Mouse (Mus musculus) spleen, adult 2 months (tissue): ENCODE data around the gene Mog. TPM values are rescaled to one million over a fixed set of nuclear protein-coding genes. Genes with fewer than 3 reads are reported as not detected.

Experiments
- DNase-seq, 2 experiments: peaks; one replicate each; pipeline versions ENCODE4 v3.0.0 to v3.0.0-alpha.2; 2012 to 2021; ENCODE audit warnings: low spot score in 2 of 2, low read depth in 1 of 2
- H3K27ac ChIP-seq: fragments of 200-500 bp; 2 replicates; pipeline ENCODE4 v1.5.1; 2012; ENCODE audit warnings: low read length, inconsistent platforms; ENCODE audit not compliant: insufficient read depth
- H3K27me3 ChIP-seq: fragments of 200-500 bp; 2 replicates; pipeline ENCODE4 v1.6.1; 2012; ENCODE audit warnings: mild to moderate bottlenecking, moderate library complexity, low read length, inconsistent platforms; ENCODE audit not compliant: control insufficient read depth, insufficient read depth
- H3K36me3 ChIP-seq: fragments of 200-500 bp; 2 replicates; pipeline ENCODE4 v1.6.1; 2012; ENCODE audit warnings: mild to moderate bottlenecking, low read length, inconsistent platforms; ENCODE audit not compliant: control insufficient read depth, insufficient read depth
- H3K4me1 ChIP-seq: fragments of 200-500 bp; 2 replicates; pipeline ENCODE4 v1.6.1; 2011; ENCODE audit warnings: inconsistent platforms; ENCODE audit not compliant: control insufficient read depth, insufficient read depth, insufficient read length
- H3K4me3 ChIP-seq: fragments of 200-500 bp; 2 replicates; pipeline ENCODE4 v1.5.1; 2011; ENCODE audit warnings: mild to moderate bottlenecking, inconsistent platforms; ENCODE audit not compliant: insufficient read depth, insufficient read length; ENCODE audit errors: extremely low read depth
- CTCF ChIP-seq: fragments of 200-500 bp; IDR thresholded peaks from 2 replicates; pipeline ENCODE4 v1.5.1; 2011; ENCODE audit warnings: mild to moderate bottlenecking, inconsistent platforms; ENCODE audit not compliant: insufficient read depth, insufficient read length, insufficient replicate concordance; ENCODE audit errors: extremely low read depth
- POLR2A ChIP-seq: fragments of 200-500 bp; IDR thresholded peaks from 2 replicates; pipeline ENCODE4 v1.6.1; 2011; ENCODE audit warnings: low read depth, low read length, inconsistent platforms
- WGBS: fragments of 180-500 bp; shearing (Covaris S2); methylation state at CpG from one replicate; pipeline ENCODE4 v1.1.7; 2018; 5-methylcytosine and 5-hydroxymethylcytosine counted together
- polyA plus RNA-seq: library from polyadenylated mRNA; depleted of rRNA; stranded (reverse); fragments of >200 nt; gene quantifications from 2 replicates; pipeline ENCODE4 v1.2.3, GENCODE M21; 2012; rRNA removed

Gene Mog
- polyA plus RNA-seq, 1 experiment, result not detected

DNA sequence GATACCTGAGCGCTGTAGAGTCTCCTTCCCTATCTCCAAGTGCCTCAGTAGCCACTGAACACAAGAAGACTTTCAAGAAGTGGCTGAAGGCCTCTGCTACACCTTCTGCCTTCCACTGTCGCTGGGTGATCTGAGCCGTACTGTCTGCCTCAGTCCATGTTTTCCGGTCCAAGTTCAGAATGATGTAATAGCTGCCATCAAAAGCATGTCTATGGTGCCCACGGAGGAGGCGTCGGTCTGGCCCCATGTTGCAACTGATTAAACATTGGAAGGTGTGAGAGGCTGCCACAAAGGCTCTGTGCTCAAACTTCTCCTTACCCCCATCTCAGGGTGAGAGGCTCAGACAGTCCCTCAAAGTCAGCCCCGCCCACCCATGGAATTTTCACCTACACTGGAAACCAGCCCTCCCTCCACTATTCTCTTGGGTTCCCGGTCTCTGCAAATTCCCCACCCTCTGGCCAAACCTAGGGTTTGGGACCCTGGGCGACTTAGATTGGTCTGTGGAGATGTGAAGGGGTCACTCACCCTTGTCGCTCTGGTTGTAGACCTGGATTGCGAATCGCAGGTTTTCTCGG, 52.8 kb downstream of the Mog start:
- DNase-seq, result no peak
- WGBS, result 90% methylated on average over 14 of the region's 14 CpGs

DNA sequence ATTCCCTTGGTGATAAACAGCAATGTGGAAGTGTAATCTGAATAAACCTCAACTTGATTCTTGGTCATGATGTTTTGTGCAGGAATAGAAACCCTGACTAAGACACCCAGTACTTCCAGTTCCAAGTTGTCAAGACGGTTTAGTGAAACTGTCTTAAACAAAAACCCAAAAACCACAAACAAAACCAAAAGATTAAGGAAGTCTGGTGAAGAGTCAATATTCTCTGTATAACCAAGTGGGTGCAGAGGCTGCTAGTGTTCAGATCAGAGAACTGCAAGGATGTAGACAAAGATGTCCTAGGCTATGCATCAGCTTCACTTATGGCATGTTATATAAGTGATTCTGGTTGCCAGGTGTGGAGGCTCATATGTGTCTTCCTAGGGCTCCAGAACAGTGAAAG, 56.3 kb downstream of the Mog start:
- Histone ChIP-seq H3K27me3 (no peaks in the 10 kb centered on the region), H3K27ac (no peak overlapping the region), H3K4me1 (no peaks in the 10 kb centered on the region), H3K4me3 (no peak overlapping the region), H3K36me3 (no peaks in the 10 kb centered on the region)
- DNase-seq, result no peak
- 12% methylated on average over 1 of the region's 1 CpGs for WGBS
- no peak for TF ChIP-seq POLR2A
- no peak for TF ChIP-seq CTCF

More for the DNA sequence above, 52.8 kb downstream of the Mog start:
- TF ChIP-seq POLR2A (no peak), CTCF (no peak)
- no peak overlapping the region for H3K27ac ChIP-seq
- no peak overlapping the region for H3K4me3 ChIP-seq
- H3K27me3 ChIP-seq, result no peaks in the 10 kb centered on the region
- no peaks in the 10 kb centered on the region for H3K4me1 ChIP-seq
- no peaks in the 10 kb centered on the region for H3K36me3 ChIP-seq

GRCm38 (mm10) chr17:36961125-36961524, 62.1 kb downstream of the Mog start:
- TF ChIP-seq POLR2A (no peak), CTCF (no peak)
- no peak overlapping the region for H3K27ac ChIP-seq
- no peaks in the 10 kb centered on the region for H3K36me3 ChIP-seq
- no peak for DNase-seq
- 81% methylated on average over 1 of the region's 1 CpGs for WGBS
- peaks cover 8% of the 10 kb centered on the region for H3K4me1 ChIP-seq
- H3K4me3 ChIP-seq, result no peak overlapping the region
- no peaks in the 10 kb centered on the region for H3K27me3 ChIP-seq

Other genes with a start within 250 kb of the Mog start
- gene H2-M10.6, start 211.2 kb downstream of the Mog start, polyA plus RNA-seq, result not detected in 2 replicates
- gene Trim26, start 186.3 kb downstream of the Mog start, polyA plus RNA-seq, result 50.6 and 55.6 TPM in 2 replicates
- 0.04 and 0.05 TPM in 2 replicates for gene Trim15, start 156.2 kb downstream of the Mog start, polyA plus RNA-seq
- gene Trim10, start 153.8 kb downstream of the Mog start, polyA plus RNA-seq, result 16.8 and 37.0 TPM in 2 replicates
- gene Trim40, start 133.3 kb downstream of the Mog start, polyA plus RNA-seq, result 0.19 TPM in 1 of 2 replicates, not detected in the other
- not detected in 2 replicates for gene Trim31, start 125.3 kb downstream of the Mog start, polyA plus RNA-seq
- gene Rnf39, start 80.5 kb downstream of the Mog start, polyA plus RNA-seq, result 0.20 and 0.23 TPM in 2 replicates
- 36.3 and 36.9 TPM in 2 replicates for gene Ppp1r11, start 71.7 kb downstream of the Mog start, polyA plus RNA-seq
- 19.0 and 23.5 TPM in 2 replicates for gene Znrd1, start 64.8 kb downstream of the Mog start, polyA plus RNA-seq
- 0.31 and 0.57 TPM in 2 replicates for gene Znrd1as, start 64.8 kb downstream of the Mog start, polyA plus RNA-seq
- gene 2410137M14Rik, start 42.2 kb downstream of the Mog start, polyA plus RNA-seq, result not detected in 2 replicates
- gene H2-M5, start 33.9 kb downstream of the Mog start, polyA plus RNA-seq, result 0.28 and 0.48 TPM in 2 replicates
- gene Zfp57, start 22.2 kb downstream of the Mog start, polyA plus RNA-seq, result 0.62 and 0.75 TPM in 2 replicates
- gene Gabbr1, start 22.6 kb upstream of the Mog start, polyA plus RNA-seq, result 28.7 and 29.7 TPM in 2 replicates
- gene Olfr90, start 65.1 kb upstream of the Mog start, polyA plus RNA-seq, result 0.14 TPM in 1 of 2 replicates, not detected in the other
- gene Olfr91, start 74.9 kb upstream of the Mog start, polyA plus RNA-seq, result not detected in 2 replicates
- gene Olfr92, start 96.7 kb upstream of the Mog start, polyA plus RNA-seq, result not detected in 2 replicates
- gene Olfr93, start 138.1 kb upstream of the Mog start, polyA plus RNA-seq, result not detected in 2 replicates
- 1.1 and 1.5 TPM in 2 replicates for gene Ubd, start 170.5 kb upstream of the Mog start, polyA plus RNA-seq
- gene Olfr94, start 177.6 kb upstream of the Mog start, polyA plus RNA-seq, result not detected in 2 replicates
- not detected in 2 replicates for gene Olfr95, start 189.7 kb upstream of the Mog start, polyA plus RNA-seq
- gene Olfr96, start 196.7 kb upstream of the Mog start, polyA plus RNA-seq, result not detected in 2 replicates
- not detected in 2 replicates for gene Olfr97, start 213.9 kb upstream of the Mog start, polyA plus RNA-seq
- gene Olfr98, start 240.4 kb upstream of the Mog start, polyA plus RNA-seq, result not detected in 2 replicates
- gene H2-M3, start 246.8 kb upstream of the Mog start, polyA plus RNA-seq, result 27.0 and 27.4 TPM in 2 replicates